Mouse (Mus musculus) heart, embryonic 14.5 days (tissue): ENCODE results near the gene Ak3. TPM values are rescaled to one million over a fixed set of nuclear protein-coding genes. Genes with fewer than 3 reads are reported as not detected.
"Not testable (repeated sequence)": the region's sequence is repeated elsewhere in the genome, so short reads cannot be mapped to it uniquely, and the experiment has no call there.

Source experiments
- ATAC-seq: fragments of 200-750 bp; cut with Nextera tagmentation; 2 replicates; pipeline ENCODE4 v1.8.0; 2017; ENCODE audit warnings: low read depth, moderate TSS enrichment; ENCODE audit not compliant: insufficient number of reproducible peaks, insufficient read depth, low FRiP score
- H3K27ac ChIP-seq, 2 experiments: fragments of 200-500 bp in 1 of 2; fragments of 300-500 bp in 1 of 2; sonication (generic) in 1 of 2; replicated peaks in 1 of 2; 2 replicates each; pipeline ENCODE4 v1.5.1; 2012 to 2014; ENCODE audit warnings: low read depth in 2 of 2, low read length in 2 of 2, control low read depth in 1 of 2, mild to moderate bottlenecking in 1 of 2, mixed read lengths in 1 of 2; ENCODE audit not compliant: control insufficient read depth in 1 of 2, insufficient read depth in 1 of 2
- H3K27me3 ChIP-seq: fragments of 300-500 bp; sonication (generic); 2 replicates; pipeline ENCODE4 v1.6.1; 2014; ENCODE audit warnings: mild to moderate bottlenecking, low read length, control low read depth; ENCODE audit not compliant: control insufficient read depth, insufficient read depth
- H3K36me3 ChIP-seq: fragments of 300-500 bp; sonication (generic); 2 replicates; pipeline ENCODE4 v1.6.1; 2014; ENCODE audit warnings: mild to moderate bottlenecking, control low read depth, low read length, mixed read lengths; ENCODE audit not compliant: control insufficient read depth, insufficient read depth
- H3K4me1 ChIP-seq, 2 experiments: fragments of 200-500 bp in 1 of 2; fragments of 300-500 bp in 1 of 2; sonication (generic) in 1 of 2; 2 replicates each; pipeline ENCODE4 v1.6.1; 2012 to 2014; ENCODE audit warnings: low read length in 2 of 2, control low read depth in 1 of 2, mixed read lengths in 1 of 2; ENCODE audit not compliant: control insufficient read depth in 2 of 2, insufficient read depth in 2 of 2
- H3K4me2 ChIP-seq: fragments of 300-500 bp; sonication (generic); 2 replicates; pipeline ENCODE4 v1.6.1; 2014; ENCODE audit warnings: mild to moderate bottlenecking, low read length
- H3K4me3 ChIP-seq, 2 experiments: fragments of 200-500 bp in 1 of 2; fragments of 300-500 bp in 1 of 2; sonication (generic) in 1 of 2; 2 replicates each; pipeline ENCODE4 v1.5.1; 2012 to 2014; ENCODE audit warnings: low read length in 2 of 2, mild to moderate bottlenecking in 2 of 2, control low read depth in 1 of 2, low read depth in 1 of 2, moderate library complexity in 1 of 2; ENCODE audit not compliant: control insufficient read depth in 1 of 2, insufficient read depth in 1 of 2
- H3K9ac ChIP-seq: fragments of 300-500 bp; sonication (generic); 2 replicates; pipeline ENCODE4 v1.6.1; 2014; ENCODE audit warnings: mild to moderate bottlenecking, low read length
- H3K9me3 ChIP-seq: fragments of 300-500 bp; sonication (generic); 2 replicates; pipeline ENCODE4 v1.6.1; 2016; ENCODE audit warnings: low read length, control low read depth; ENCODE audit not compliant: control insufficient read depth
- WGBS: fragments of 180-500 bp; shearing (Covaris S2); extraction: QIAGEN DNeasy Blood & Tissue Kit; methylation state at CpG from one replicate; pipeline ENCODE4 v1.1.7; 2014; 5-methylcytosine and 5-hydroxymethylcytosine counted together
- polyA plus RNA-seq: library from polyadenylated mRNA; unstranded; fragments of >200 nt; fragmentation: Nextera tagmentation; extraction: Ambion mirVana; gene quantifications from 2 replicates; pipeline ENCODE4 v1.2.1, GENCODE M21; 2014

Ak3 gene
- polyA plus RNA-seq, 1 experiment from 2014 or later, result 95.1 TPM

DNA sequence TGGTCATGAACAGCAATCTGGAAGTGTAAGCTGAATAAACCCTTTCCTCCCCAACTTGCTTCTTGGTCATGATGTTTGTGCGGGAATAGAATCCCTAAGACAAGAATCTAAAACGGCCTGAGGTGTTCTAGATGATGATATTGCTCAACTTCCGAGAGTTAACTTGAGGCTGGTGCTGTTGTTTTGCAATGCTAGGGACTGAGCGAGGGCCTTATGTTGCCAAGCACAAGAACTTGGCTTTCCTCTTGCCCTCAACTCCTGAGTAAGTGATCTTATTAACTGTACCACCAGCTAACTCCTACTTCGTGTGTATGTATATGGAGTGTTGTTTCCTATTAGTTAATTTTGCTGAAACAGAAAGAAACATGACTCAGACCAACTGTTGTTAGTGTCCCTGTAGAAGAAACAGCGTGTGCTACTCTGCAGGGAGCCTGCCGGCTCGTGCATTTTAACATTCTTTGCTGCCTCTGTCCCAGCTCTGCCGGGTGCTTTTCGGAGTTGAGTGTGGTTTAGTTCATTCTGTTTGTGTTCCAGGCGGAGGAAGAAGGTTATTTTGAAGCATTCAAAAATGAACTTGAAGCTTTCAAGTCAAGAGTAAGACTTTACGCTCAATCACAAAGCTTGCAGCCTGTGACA is 36.3 kb downstream of the Ak3 start:
- Histone ChIP-seq H3K9ac (no peak overlapping the region), H3K4me3 (no peak overlapping the region), H3K9me3 (no peaks in the 10 kb centered on the region), H3K36me3 (peaks cover 87% of the 10 kb centered on the region), H3K27ac (no peak overlapping the region), H3K27me3 (no peaks in the 10 kb centered on the region), H3K4me2 (no peak overlapping the region), H3K4me1 (peaks cover 0 to 3% of the 10 kb centered on the region in 2 experiments; a peak in 1 of 4 replicates)
- no peak for ATAC-seq
- WGBS, result 89% methylated on average over 12 of the region's 12 CpGs

DNA sequence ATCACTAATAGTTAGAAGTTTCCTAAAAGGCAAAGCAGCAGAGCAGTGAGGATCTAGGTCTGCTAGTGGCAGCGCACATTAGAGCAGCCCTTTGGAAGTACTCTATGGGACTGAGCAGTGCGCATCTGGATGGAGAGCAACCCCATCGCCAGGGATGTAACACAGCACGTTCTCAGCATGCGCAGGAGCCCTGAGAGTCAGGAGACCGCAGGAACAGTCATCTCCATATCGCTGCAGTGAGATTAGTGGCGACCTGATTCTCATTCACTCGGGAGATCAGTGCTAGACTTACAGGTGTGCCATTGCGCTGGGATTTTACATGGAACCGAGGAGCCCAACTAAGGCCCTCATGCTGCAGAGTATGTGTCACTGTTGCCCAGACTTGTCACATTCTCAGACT is 38.7 kb downstream of the Ak3 start:
- Histone ChIP-seq H3K36me3 (peaks cover 73% of the 10 kb centered on the region), H3K4me2 (no peak overlapping the region), H3K27me3 (no peaks in the 10 kb centered on the region), H3K4me3 (no peak overlapping the region), H3K27ac (no peak overlapping the region), H3K4me1 (no peaks in the 10 kb centered on the region), H3K9ac (no peak overlapping the region), H3K9me3 (no peaks in the 10 kb centered on the region)
- 96% methylated on average over 11 of the region's 11 CpGs for WGBS
- no peak for ATAC-seq

DNA sequence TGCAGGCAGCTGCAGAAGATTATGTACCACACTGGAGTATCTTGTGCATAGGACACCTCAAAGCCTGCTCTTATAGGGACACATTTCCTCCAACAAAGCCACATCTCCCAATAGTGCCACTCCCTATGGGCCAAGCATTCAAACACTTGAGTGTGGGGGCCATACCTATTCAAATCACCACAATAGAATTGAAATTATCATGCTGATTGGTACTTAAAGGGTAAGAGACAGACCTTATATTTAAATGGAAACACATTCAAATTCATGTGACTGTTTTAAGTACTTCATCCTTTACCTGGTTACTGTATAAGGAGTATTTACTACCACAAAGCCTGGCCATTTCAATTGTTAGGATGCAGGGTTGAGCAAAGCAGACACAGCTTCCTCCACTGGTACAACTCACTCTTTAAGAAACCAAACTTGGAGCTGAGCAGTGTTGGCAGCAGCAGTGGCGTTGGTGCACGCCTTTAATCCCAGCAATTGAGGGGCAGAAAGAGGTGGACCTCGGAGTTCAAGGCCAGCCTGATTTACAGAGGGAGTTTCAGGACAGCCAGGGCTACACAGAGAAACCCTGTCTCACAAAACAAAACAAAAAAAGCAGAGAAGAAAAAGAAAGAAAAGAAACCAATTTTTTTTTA is 39.6 kb downstream of the Ak3 start:
- no peaks in the 10 kb centered on the region for H3K27me3 ChIP-seq
- 90% methylated on average over 3 of the region's 3 CpGs for WGBS
- no peak overlapping the region for H3K4me3 ChIP-seq
- no peak overlapping the region for H3K4me2 ChIP-seq
- H3K9ac ChIP-seq, result no peak overlapping the region
- H3K27ac ChIP-seq, result no peak overlapping the region
- H3K9me3 ChIP-seq, result no peaks in the 10 kb centered on the region
- H3K36me3 ChIP-seq, result peaks cover 65% of the 10 kb centered on the region
- ATAC-seq, result no peak
- no peaks in the 10 kb centered on the region for H3K4me1 ChIP-seq

DNA sequence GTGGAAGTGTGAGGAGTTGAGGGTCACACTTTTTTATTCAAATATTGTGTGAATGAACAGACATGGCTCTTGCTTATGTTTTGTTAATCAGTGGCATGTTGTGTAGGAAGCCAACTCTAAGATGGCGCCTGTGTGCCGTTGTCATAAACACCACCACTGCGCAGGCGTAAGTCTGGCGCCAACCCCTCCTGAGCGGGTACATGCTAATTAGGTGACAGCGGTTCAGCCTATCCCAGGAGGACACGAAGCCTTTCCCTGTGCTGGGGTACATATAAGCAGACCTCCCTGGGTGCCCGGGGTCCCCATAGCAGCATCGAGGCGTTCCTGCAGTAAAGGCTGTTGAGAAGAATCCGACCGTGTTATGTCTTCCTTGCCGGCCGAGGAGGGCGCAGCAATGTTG is 47.4 kb downstream of the Ak3 start:
- H3K27ac ChIP-seq, H3K4me3 ChIP-seq, H3K4me2 ChIP-seq, H3K4me1 ChIP-seq, H3K9ac ChIP-seq, H3K27me3 ChIP-seq, ATAC-seq, H3K9me3 ChIP-seq: not testable (repeated sequence)
- WGBS, result 96% methylated on average over 16 of the region's 16 CpGs
- H3K36me3 ChIP-seq, result peaks cover 68% of the 10 kb centered on the region

DNA sequence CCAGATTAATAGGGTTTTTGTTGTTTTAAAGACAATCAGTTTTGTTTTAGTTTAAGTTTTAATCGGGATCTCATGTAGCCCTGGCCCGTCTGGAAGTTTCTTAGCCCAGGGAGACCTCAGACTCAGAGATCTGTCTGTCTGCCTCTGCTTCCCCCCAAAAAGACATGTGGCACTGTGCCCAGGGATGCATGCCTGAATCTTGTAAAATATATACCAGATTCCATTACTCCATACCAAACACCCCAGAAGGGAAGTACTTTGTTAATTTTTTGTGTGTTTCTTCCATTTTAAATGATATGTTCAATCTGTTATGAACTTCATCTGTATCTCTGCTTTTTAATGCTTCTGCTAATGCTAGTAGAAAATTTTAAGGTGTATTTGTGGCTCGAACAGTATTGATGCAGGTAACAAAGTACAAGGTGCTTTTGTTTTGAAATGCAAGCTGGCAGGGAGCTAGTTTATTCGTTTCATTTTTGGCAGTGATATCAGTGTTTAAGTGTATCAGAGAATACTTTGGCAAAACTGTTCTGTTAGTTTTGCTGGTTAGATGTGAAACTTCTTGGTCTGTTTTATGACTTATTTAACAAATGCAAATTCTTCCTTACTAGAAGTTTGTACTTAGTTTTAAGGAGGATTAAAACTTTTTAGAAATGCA is 49.7 kb downstream of the Ak3 start:
- Histone ChIP-seq H3K36me3 (peaks cover 81% of the 10 kb centered on the region), H3K4me1 (peaks cover 0 to 3% of the 10 kb centered on the region in 2 experiments; a peak in 1 of 4 replicates), H3K4me2 (no peak overlapping the region), H3K27ac (no peak overlapping the region), H3K27me3 (no peaks in the 10 kb centered on the region), H3K9me3 (no peaks in the 10 kb centered on the region), H3K4me3 (no peak overlapping the region), H3K9ac (no peak overlapping the region)
- ATAC-seq, result no peak
- WGBS, result 89% methylated on average over 4 of the region's 4 CpGs

DNA sequence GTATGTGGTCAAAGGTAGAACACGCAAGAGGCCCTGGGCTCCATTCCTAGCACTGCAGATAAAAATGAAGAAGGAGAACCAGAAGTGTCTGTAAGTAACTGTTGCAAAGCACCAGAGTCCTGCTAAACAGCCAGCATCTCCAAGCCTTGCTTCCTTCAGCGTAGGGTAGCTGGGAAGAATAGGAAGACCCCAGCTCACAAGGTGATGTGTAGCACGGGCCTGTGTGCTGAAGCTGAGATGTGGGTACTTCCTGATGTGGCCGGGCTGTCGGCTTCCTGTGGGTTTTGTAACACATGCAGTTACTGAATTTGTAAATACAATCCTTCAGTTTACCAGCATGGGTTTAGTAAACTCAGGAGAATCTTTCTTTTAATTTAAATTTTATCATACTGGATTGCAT is 52.4 kb downstream of the Ak3 start:
- H3K4me2 ChIP-seq, result no peak overlapping the region
- no peak for ATAC-seq
- peaks cover 0 to 12% of the 10 kb centered on the region in 2 experiments; a peak in 2 of 4 replicates for H3K4me1 ChIP-seq
- H3K9ac ChIP-seq, result no peak overlapping the region
- no peaks in the 10 kb centered on the region for H3K27me3 ChIP-seq
- no peak overlapping the region for H3K27ac ChIP-seq
- 82% methylated on average over 5 of the region's 5 CpGs for WGBS
- H3K36me3 ChIP-seq, result peaks cover 58% of the 10 kb centered on the region
- no peak overlapping the region for H3K4me3 ChIP-seq
- no peaks in the 10 kb centered on the region for H3K9me3 ChIP-seq

DNA sequence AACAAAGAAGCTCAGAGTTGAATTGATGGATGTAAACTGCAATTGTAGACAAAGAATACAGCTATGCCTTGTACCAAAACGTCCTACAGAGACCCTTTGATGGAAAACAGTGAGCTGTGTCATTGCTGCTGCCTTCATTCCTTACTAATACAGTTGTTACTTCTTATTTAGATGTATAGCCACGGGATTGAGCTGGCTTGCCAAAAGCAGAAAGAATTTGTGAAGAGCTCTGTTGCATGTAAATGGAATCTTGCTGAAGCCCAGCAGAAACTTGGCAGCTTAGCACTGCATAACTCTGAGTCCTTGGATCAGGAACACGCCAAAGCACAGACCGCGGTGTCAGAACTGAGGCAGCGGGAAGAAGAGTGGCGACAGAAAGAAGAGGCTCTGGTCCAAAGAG is 52.9 kb downstream of the Ak3 start:
- Histone ChIP-seq H3K27ac (no peak overlapping the region), H3K4me3 (no peak overlapping the region), H3K9me3 (no peaks in the 10 kb centered on the region), H3K4me2 (no peak overlapping the region), H3K36me3 (peaks cover 53% of the 10 kb centered on the region), H3K9ac (no peak overlapping the region), H3K4me1 (peaks cover 0 to 12% of the 10 kb centered on the region in 2 experiments; a peak in 2 of 4 replicates), H3K27me3 (no peaks in the 10 kb centered on the region)
- 74% methylated on average over 7 of the region's 7 CpGs for WGBS
- ATAC-seq, result no peak
